Comparison of ENCODE assay signal across 7 mouse cellular contexts in genomic region chr12:101026518-101026917, GRCm38 (mm10). TPM values are rescaled to one million over a fixed set of nuclear protein-coding genes. Genes with fewer than 3 reads are reported as not detected.
DNase-seq lines count a peak whose midpoint lies in the region; ATAC-seq and TF ChIP-seq lines count a peak whose summit lies in the region.

No protein-coding gene starts in this region.

- peak overlapping the region; percentile 78 for H3K4me2 ChIP-seq in forebrain, embryonic 16.5 days (ENCODE audit: low read length)
- peak overlapping the region; percentile 92 for H3K4me2 ChIP-seq in liver, embryonic 11.5 days

- H3K27me3 ChIP-seq in forebrain, embryonic 16.5 days (replicated peaks; ENCODE audit: control insufficient read depth, insufficient read depth, low read length), result no peaks in the 10 kb centered on the region
- no peaks in the 10 kb centered on the region for H3K27me3 ChIP-seq in liver, embryonic 11.5 days (replicated peaks; ENCODE audit: control insufficient read depth, insufficient read depth, low read length)
- no peaks in the 10 kb centered on the region for H3K27me3 ChIP-seq in small intestine, adult 2 months (ENCODE audit: control insufficient read depth, insufficient read depth, low read length)

- no peak for TF ChIP-seq POLR2A in small intestine, adult 2 months (IDR thresholded peaks at IDR 0.05; ENCODE audit: low read depth, low read length)

- H3K27ac ChIP-seq in forebrain, embryonic 16.5 days (ENCODE audit: low read length), result no peak overlapping the region
- peak overlapping the region; percentile 76 for H3K27ac ChIP-seq in liver, embryonic 11.5 days (ENCODE audit: low read depth, low read length)
- H3K27ac ChIP-seq in small intestine, adult 2 months (ENCODE audit: insufficient read depth, low read depth, low read length), result peak overlapping the region; percentile 75

- TF ChIP-seq CTCF in small intestine, adult 2 months (IDR thresholded peaks at IDR 0.05; ENCODE audit: extremely low read depth, insufficient read length, insufficient replicate concordance, low read depth, low read length), result no peak

- H3K4me1 ChIP-seq in forebrain, embryonic 16.5 days (replicated peaks; ENCODE audit: control insufficient read depth, insufficient read depth, low read length), result peaks cover 50% of the 10 kb centered on the region
- peaks cover 28% of the 10 kb centered on the region for H3K4me1 ChIP-seq in liver, embryonic 11.5 days (replicated peaks; ENCODE audit: control insufficient read depth, insufficient read depth, low read length)
- peaks cover 23% of the 10 kb centered on the region for H3K4me1 ChIP-seq in small intestine, adult 2 months (ENCODE audit: control insufficient read depth, insufficient read depth, insufficient read length, low read length)

- peak; percentile 11 for DNase-seq in right cerebral cortex, postnatal 14 days
- no peak for DNase-seq in right cerebral cortex, postnatal 25 days
- peak; percentile 31 for DNase-seq in liver, embryonic 11.5 days (ENCODE audit: low spot score)
- no peak for DNase-seq in adrenal gland, postnatal 14 days

- H3K4me3 ChIP-seq in forebrain, embryonic 16.5 days (replicated peaks; ENCODE audit: low read length), result peak overlapping the region; percentile 88
- H3K4me3 ChIP-seq in liver, embryonic 11.5 days (ENCODE audit: low read depth, low read length), result peak overlapping the region; percentile 86
- H3K4me3 ChIP-seq in small intestine, adult 2 months (ENCODE audit: low read depth, low read length), result peak overlapping the region; percentile 60

- no peak for ATAC-seq in forebrain, embryonic 16.5 days
- no peak for ATAC-seq in liver, embryonic 11.5 days (replicated peaks; ENCODE audit: low FRiP score)
- no peak for ATAC-seq in granulocyte monocyte progenitor cell, adult 5-6 weeks (replicated peaks; ENCODE audit: poor library complexity, severe bottlenecking)

- peak overlapping the region; percentile 93 for H3K9ac ChIP-seq in forebrain, embryonic 16.5 days (replicated peaks; ENCODE audit: low read depth, low read length)
- peak overlapping the region; percentile 96 for H3K9ac ChIP-seq in liver, embryonic 11.5 days (ENCODE audit: low read depth, low read length)

- H3K36me3 ChIP-seq in forebrain, embryonic 16.5 days (ENCODE audit: control insufficient read depth, insufficient read depth), result no peaks in the 10 kb centered on the region; the same call in 1 of the 2 replicates
- 0 out of 2 replicates have a peak, but pooled peaks cover 5% of the 10 kb centered on the region for H3K36me3 ChIP-seq in liver, embryonic 11.5 days (ENCODE audit: control insufficient read depth, insufficient read depth, low read length)
- H3K36me3 ChIP-seq in small intestine, adult 2 months (ENCODE audit: control insufficient read depth, insufficient read depth, low read length), result peaks cover 8% of the 10 kb centered on the region

- 26% methylated on average over 7 of the region's 7 CpGs for WGBS in forebrain, embryonic 16.5 days
- 48% methylated on average over 7 of the region's 7 CpGs for WGBS in liver, embryonic 11.5 days
- 17% methylated on average over 7 of the region's 7 CpGs for WGBS in small intestine, adult 2 months

- H3K9me3 ChIP-seq in forebrain, embryonic 16.5 days (ENCODE audit: control insufficient read depth, low read length), result no peaks in the 10 kb centered on the region
- no peaks in the 10 kb centered on the region for H3K9me3 ChIP-seq in liver, embryonic 11.5 days (ENCODE audit: control insufficient read depth, low read length)

RNA-seq across cellular contexts. Expression of gene Ccdc88c, which starts 2.3 kb away (rescaled TPM):
- polyA plus RNA-seq in forebrain, embryonic 16.5 days (2015; fragmentation: Nextera tagmentation; extraction: Ambion mirVana), result 18.1 and 20.7 TPM in 2 replicates
- 11.8 and 13.3 TPM in 2 replicates for polyA plus RNA-seq in liver, embryonic 11.5 days (2014; fragmentation: Nextera tagmentation; extraction: Ambion mirVana)
- 10.2 and 11.7 TPM in 2 replicates for polyA plus RNA-seq in small intestine, adult 2 months (2012; rRNA removed)
- 7.9 and 17.4 TPM in 2 replicates for total RNA-seq in adrenal gland, postnatal 14 days (2021)
- total RNA-seq in granulocyte monocyte progenitor cell, adult 5-6 weeks (2014; fragmentation: Nextera tagmentation), result 70.3 and 72.3 TPM in 2 replicates
- 77.0 and 92.0 TPM in 2 replicates for total RNA-seq in granulocyte monocyte progenitor cell, adult 5-6 weeks (2017)

RNA-seq across cellular contexts. Expression of gene Ppp4r3a, which starts 57.0 kb away (rescaled TPM):
- 32.4 and 33.5 TPM in 2 replicates for polyA plus RNA-seq in forebrain, embryonic 16.5 days (2015; fragmentation: Nextera tagmentation; extraction: Ambion mirVana)
- polyA plus RNA-seq in liver, embryonic 11.5 days (2014; fragmentation: Nextera tagmentation; extraction: Ambion mirVana), result 53.4 and 54.4 TPM in 2 replicates
- polyA plus RNA-seq in small intestine, adult 2 months (2012; rRNA removed), result 4.7 and 9.2 TPM in 2 replicates
- total RNA-seq in adrenal gland, postnatal 14 days (2021), result 62.4 and 62.7 TPM in 2 replicates
- 104 and 128 TPM in 2 replicates for total RNA-seq in granulocyte monocyte progenitor cell, adult 5-6 weeks (2014; fragmentation: Nextera tagmentation)
- 133 and 173 TPM in 2 replicates for total RNA-seq in granulocyte monocyte progenitor cell, adult 5-6 weeks (2017)

Comparison
In these comparisons a context has a peak if more than half of its experiments do, and no peak if none do; other contexts are left out.
1. DNase-seq: peak in right cerebral cortex, postnatal 14 days (single experiment) and liver, embryonic 11.5 days (single experiment); none in right cerebral cortex, postnatal 25 days (single experiment) and adrenal gland, postnatal 14 days (single experiment).
2. Peak in every context shown above with its lines, with median percentiles within 50 percentile points of each other: H3K4me3 ChIP-seq.